Mouse (Mus musculus) brain, embryonic 18.5 days (tissue): ENCODE data around the gene Actl7a.

Experiments used
- DNase-seq: peaks from one replicate; pipeline ENCODE4 v3.0.0-alpha.2; 2012; ENCODE audit warnings: low read depth, low spot score

Gene Actl7a

DNA sequence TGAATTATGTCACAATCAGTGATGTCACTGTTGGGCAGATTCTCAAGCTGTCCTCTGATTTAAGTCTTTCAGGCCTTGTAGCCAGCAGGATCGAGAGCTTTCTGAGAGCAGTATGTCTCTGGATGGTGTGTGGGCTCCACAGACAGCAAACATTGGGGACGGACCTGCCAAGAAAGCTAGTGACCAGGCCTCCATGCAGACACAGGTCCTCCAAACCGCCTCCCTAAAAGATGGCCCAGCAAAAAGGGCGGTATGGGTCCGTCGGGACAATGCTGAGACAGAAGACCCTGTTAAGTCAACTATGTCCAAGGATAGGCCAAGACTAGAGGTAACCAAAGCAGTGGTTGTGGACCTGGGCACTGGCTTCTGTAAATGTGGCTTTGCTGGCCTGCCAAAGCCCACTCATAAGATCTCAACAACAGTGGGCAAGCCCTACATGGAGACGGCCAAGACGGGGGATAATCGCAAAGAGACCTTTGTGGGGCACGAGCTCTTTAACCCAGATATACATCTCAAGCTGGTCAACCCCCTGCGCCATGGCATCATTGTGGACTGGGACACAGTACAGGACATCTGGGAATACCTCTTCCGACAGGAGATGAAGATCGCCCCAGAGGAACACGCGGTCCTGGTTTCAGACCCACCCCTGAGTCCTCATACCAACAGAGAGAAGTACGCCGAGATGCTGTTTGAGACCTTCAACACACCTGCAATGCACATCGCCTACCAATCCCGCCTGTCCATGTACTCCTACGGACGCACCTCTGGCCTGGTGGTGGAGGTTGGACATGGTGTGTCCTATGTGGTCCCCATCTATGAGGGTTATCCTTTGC is at the start of gene Actl7a:
TSS of gene Actl7a (plus strand) at position 51 of the 833 bp plus-strand sequence.
- DNase-seq, result no peak

DNA sequence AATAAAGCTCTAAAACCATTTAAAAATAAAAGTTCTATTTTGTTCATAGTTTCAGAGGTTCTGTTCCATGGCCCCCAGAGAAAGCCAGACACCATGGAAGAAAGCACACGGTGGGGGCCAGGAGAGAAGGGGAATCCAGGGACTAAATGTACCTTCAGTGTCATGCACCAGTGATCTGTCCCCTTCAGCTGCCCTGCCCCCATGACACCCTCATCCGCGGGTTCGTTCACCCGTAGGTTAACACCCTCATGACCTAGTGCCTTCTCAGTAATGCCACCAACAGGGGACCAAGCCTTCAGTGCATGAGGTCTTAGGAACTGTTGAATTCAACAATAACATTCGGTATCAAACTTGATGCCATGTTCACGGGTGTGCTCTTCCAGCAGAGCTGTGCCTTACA is 46.8 kb upstream of the Actl7a start:
- no peak for DNase-seq

DNA sequence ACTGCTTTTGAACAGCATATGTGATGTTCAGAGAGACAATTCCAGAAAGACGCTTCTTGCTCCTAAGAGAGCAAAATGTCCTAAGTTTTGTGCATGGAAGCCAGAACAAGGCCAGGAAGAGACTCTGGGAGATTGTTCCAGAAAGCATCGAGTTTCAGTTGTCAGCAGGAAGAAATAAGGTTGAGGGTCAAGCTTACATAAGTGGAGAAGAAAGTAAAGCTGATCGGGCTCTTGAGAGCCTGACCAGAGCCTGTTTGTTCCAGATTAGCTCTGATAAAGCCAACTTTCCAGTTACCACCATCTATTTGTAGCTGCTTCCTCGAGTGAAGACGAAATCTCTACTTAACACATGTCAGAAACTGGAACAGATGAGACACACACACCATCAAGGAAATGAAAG is 44.5 kb upstream of the Actl7a start:
- no peak for DNase-seq

DNA sequence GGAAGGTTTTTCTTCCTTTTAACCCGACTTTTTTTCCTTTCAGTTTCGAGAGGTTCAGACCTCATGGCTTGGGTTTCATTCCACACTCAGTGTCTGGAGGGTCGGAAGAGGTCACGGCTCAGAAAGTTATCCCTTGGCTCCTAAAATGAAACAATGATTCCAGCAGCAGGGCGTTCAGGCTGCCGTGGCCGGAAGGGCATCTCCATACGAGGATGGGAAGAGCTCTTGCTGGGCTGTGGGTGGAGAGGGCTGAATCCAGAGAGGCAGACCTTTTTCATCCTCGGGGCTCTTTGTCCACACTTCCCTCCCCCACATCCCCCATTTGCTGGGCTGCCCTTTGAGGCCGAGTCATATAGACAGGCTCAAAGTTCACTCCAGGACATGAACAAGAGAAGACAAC is 41.0 kb upstream of the Actl7a start:
- DNase-seq, result no peak

DNA sequence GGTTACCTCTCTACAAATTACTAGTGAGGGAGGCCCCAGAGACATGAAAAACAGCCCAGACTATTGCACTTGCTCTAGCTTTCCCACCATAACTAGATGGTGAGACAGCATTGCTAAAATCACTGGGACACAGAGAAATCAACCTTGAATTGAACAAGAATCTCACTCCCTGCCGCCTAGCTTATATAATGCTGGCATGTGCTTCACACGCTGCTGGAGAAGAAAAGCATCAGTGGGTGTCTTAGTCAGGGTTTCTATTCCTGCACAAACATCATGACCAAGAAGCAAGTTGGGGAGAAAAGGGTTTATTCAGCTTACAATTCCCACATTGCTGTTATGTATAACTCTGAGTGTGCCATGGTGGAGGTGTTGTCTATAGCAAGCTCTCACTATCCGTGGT is 30.1 kb upstream of the Actl7a start:
- no peak for DNase-seq

DNA sequence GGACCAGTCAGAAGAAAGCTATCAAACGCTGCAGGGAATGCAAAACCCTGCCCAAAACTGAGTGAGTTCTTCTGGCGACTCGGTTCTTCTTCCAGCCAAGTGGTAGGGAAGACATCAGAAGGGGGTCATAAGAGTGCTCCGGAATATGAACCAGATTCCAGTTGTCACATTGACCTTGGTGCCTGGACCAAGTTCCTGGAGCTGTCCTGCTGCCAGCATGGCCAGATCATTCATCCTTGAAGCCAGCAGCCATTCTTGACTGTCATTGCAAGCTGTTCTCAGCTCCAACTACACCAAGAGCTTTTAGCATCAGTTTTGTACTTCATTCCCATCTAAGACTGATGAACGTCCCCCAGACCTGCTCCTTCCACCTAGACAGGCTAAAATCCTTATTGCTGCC is 26.4 kb upstream of the Actl7a start:
- DNase-seq, result no peak

DNA sequence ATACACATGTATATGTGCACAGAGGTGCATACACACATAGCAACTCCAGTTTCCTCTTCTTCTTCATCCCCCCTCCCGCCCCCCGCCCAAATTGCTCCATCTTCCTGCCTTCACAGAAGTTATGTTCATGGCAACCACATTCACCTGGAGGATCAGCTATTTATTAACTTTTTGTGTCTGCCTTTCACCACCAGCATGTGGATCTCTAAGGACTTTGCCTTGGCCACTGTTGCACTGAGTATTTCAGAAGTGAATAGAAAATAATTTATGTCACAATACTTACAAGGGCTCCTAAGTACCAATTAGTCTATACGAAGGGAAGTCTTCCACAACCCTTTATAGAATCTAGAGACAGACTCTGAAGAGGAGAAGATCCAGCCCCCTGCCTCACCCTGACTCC is 25.3 kb upstream of the Actl7a start:
- DNase-seq, result no peak

DNA sequence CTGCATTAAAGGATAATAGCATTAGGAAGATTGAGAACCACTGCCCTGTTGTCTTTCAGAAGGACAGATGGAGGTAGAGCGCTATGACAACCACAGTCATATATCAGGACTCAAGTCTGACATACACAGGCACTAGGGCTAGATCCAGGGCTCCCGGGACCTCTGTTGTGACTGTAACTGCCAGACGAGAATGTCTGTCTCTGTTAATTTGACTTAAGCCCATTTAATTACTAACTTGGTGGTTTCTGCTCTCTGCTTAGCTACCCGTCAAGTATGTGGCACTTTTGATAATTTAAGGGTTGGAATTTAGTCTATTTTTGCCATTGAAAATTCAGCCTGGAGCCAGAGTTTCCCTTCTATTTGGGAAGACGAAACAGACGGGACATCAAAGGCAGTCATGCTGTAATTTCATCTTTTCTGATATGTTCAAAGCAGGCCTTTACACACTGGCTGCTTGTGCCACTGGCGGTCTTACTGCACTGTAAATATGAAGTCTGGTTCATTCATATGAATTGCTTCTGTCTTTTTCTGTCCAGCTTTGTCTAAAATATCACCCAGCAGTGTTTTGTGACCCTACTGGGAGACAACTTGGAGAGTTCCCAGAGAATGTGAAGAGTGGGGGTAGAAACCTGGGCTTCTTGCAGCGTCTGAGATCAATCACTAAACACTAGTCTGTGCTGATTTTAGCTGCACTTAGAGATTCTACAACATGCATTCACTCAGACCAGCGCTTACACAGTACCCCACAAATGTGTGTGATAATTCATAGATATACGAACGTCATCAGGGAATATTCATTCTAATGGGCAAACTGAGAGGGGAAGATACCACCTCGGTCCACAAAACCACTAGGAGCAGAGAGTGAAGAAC is 24.4 kb upstream of the Actl7a start:
- DNase-seq, result no peak

DNA sequence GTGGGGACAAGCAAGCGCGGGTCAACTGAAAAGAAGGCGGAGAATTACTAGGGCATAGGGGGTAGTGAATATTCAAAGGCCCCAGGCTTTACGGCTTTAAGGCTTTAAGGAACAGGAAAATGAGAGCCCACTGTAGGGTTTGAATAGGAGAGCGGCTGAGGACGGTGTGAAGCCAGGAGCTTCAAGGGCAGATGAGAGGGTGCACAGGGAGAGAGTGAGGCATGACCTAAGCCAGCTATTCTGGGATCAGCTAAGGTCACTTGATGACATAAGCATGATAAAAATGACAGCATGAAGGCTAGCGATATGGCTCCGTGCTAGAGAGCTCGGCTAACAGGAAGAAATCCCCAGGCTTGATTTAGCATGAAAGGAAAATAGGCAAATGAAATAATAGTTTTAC is 23.8 kb upstream of the Actl7a start:
- no peak for DNase-seq

DNA sequence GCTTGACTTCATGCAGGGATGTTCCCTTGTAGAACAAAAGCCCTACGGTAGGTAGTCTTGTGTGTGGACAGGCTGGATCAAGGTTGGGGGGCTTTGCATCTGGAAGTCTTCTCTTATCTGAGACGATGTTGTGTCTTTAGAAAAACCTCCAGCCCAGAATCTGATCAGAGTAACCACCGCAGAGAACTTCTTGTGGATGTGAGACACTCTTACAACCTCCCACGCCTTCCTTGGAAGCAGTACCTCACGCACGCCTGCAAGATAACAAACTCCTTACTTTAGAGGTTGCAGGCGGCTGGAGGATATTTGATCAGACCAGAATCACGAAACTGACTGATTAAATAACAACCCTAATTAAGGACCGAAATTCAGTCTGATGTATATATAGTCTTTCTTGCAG is 22.8 kb upstream of the Actl7a start:
- no peak for DNase-seq

DNA sequence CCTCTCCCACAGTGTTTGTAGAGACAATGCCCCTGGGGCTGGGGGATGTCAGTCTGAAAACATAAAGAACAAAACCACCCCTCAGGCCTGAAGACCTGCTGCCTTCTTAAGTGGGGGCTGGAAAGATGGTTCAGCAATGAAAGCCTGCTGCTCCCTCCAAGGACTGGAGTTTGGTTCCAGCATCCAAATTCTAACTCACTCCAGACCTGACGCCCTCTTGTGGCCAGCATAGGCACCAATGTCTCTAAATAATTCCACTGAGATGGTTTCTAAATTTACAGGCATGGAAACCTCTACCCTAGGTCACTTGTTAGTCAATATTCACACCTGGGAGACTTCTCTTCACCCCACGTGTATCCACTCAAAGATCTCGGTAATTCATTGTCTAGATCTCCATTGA is 21.7 kb upstream of the Actl7a start:
- DNase-seq, result no peak

DNA sequence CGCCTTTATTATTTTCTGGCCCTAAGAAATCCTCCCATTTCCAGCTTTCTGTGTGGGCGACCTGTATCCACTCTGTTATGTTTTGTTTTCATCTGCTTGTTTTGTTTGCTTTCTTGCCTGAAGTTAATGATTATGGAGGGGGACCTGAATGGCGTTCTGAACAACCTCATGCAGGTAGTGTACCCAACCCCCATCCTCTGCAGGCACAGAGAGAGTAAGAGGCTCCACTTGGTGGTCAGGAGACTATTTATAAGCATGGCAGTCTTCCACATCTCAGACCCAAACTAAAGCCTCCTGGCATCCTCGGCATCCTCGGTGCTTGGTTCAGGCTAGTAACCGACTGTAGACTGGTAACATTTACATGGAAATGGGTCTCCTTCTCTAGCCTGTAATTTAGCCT is 20.9 kb upstream of the Actl7a start:
- no peak for DNase-seq

DNA sequence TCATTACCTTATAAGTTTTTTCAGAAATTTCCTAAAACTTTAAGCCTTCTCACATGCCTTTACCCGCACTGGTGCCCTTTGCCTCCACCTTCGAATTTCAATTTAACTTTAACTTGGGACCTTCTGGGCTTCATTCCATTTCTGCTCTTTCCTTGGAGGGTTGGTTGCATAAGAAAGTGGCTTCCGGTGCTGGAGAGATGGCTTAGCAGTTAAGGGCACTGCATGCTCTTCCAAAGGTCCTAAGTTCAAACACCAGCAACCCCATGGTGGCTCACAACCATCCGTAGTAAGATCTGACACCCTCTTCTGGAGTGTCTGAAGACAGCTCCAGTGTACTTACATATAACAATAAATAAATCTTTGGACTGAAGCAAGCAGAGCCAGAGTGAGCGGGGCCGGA is 20.0 kb upstream of the Actl7a start:
- no peak for DNase-seq

DNA sequence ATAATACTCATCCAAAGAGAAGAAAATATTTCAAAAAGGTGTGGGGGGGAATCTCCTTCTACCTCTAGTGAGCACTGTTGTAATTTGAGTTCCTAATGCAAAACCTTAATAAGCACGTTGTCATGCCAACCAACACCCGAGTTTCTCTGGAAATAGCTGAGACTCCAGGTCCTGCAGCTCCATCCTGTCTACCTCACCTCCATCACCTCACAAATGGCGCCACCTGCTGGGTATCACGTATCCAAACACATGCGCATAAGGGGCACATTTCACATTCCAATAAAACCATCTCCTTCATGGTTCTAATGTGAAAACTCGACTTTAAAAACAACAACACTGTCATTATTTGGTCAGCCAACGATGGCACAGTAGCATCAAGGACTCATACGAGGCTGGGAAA is 17.4 kb upstream of the Actl7a start:
- no peak for DNase-seq

DNA sequence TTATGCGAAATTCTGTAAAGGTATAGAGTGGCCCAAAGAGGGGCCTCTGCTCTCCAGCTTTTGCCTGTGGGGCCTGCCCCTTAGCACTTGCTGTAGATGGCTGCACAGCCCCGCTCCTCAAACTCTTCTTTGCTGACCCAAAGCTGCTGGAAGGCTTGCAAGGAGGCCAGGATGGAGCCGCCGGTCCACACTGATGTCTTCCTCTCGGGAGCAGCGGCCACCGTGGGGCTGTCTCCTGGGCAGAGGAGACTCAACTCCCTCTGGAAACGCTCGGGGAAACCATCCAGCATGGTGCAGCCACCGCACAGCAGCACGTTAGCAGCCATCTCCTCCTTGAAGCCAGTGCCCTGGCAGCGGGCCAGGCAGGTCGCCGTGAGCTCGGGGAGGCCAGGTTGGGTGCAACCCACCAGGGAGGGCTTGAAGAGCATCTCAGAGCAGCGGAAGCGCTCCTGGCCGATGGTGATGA is 3.2 kb upstream of the Actl7a start, which contains the start of gene Gm26657:
TSS of gene Gm26657 (plus strand) at position 51 of the 466 bp plus-strand sequence.
- DNase-seq, result no peak

DNA sequence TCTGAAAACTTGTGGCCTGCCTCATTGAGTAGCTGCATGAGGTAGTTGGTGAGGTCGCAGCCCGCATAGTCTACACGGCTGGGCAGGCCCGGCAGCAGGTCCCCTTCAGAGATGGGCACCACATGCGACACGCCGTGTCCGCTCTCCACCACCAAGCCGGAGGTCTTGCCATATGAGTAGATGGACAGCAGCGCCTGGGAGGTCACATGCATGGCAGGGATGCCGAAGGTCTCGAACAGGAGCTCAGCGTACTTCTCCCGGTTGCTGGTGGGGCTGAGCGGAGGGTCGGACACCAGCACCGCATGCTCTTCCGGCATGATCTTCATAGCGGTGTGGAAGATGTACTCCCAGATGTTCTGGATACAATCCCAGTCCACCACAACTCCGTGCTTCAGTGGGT is 2.6 kb upstream of the Actl7a start:
- no peak for DNase-seq

DNA sequence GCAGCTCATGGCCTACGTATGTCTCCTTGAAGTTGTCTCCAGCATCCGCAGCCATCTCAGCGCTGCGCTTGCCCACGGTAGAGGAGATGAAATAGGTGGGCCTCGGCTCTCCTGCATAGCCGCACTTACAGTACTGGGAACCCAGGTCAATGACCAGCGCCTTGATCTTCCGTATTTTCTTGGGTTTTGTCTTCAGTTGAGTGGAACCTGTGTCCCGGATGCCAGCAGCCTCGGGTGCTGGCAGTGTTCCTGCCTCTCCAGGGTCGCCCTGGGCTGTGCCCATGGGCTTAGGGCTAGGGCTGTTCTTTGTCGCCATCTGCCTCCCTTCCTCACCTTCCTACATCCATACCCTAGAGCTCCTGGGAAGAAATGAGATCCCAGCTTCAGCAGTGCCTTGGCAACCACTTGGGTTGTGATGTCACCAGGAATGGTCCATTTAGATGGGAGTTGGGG is 2.1 kb upstream of the Actl7a start, which contains the start of gene Actl7b:
TSS of gene Actl7b (minus strand) at position 403 of the 453 bp plus-strand sequence.
- DNase-seq, result no peak

DNA sequence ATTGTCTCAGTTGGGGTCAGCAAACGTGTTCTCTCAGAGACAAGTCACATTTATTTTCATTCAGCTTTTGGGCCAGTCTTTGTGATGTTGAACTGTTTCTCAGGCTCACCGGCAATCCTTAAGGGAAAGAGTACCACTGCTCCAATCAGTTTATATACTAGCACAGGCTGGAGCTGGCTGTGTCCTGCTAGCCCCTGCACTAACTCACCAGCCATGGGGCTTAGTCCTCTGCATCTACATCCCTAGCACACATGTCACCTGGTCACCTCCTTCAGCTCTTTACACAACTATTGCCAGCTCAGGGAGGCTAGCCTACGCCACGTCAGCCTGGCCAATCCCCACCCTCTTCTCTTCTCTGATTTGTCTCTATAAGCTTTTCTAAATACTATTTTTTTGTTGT is 515 bp upstream of the Actl7a start:
- no peak for DNase-seq

DNA sequence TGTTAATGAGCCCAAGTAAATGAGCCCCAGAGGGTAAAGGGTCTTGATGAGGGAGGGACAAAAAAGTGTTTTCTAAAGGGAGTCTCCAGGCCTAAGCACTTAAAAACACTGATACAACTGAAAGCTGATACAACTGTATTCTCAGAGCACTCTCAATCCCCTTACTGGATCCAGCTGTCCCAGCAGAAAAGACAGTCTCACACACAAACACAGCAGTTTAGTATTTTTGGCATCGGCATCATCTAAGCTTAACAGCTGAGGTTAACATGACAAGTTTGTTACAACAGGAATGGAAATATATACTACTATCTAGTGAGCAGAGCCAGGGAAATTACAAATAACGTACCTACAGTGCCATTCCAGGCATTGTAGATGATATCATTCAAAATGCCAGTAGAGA is 3.1 kb downstream of the Actl7a start:
- no peak for DNase-seq

DNA sequence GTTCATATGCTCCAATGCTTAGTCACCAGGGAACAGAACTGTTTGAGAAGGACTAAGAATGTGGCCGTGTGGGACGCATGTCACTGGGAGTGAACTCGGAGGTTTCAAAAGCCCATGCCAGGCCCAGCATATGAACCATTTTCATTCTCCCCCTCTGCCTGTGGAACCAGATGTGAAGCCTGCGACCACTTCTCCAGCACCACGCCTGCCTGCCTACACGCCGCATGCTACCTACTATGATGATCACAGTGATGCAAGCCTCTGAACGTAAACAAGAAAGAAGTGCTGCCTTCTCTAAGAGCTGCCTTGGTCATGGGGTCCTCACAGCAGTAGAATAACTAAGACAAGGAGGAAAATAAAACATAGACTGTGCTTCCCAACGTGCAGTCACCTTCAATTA is 4.2 kb downstream of the Actl7a start:
- no peak for DNase-seq

DNA sequence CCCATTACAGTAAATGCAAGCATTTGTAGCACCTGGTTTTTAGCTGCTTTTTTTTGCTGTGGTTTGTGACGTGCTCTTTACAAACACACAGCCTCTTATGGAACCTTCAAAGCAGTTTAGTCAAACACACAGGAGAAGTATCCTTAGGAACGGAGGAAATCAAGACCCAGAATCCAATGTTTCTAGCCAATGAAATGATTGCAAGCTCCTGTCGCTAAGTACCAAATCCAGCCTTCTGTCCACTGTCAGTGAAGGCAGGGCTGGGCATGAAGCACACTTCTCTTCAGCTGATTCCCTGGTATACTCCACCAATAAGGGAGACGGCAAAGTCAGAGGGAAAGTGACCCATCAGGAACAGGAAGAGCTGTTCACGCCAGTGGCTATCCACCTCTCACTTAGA is 12.8 kb downstream of the Actl7a start:
- DNase-seq, result no peak

DNA sequence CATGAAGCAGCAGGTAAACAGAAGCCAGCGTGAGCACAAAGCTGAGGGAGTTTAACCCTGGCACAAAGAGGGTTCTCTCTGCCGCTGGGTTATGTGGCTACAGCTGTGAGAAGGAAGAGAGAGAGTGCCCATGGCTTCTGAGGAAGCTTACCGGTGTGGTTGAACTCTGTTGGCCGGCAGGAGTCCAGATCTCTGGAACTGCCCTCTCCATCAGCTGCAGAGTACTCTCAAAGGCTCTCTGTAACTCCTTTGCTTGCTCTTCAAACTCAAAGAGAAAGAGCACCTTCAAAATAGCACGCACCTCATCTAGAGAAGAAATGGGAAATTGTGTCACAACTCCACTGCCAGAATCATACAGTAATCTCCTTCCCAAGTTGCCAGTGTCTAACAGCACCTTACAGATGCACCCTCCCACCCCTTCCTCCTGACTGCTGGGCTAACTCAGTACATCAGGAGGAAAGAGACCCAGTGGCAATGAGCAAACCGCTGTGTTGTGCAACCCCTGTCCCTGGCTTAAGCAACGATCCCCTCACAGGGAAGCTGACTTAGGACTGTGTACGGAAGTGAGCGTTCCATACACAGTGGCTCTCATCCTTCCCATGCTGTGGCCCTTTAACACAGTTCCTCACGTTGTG is 13.9 kb downstream of the Actl7a start:
- no peak for DNase-seq
